Mouse (Mus musculus) ovary, adult 18-20 months (tissue): Measurements from ENCODE around the gene Myo1d.

Experiments used
- DNase-seq: peaks from one replicate; pipeline ENCODE4 v3.0.0; 2022; ENCODE audit warnings: low spot score, mixed read lengths

The Myo1d gene

DNA sequence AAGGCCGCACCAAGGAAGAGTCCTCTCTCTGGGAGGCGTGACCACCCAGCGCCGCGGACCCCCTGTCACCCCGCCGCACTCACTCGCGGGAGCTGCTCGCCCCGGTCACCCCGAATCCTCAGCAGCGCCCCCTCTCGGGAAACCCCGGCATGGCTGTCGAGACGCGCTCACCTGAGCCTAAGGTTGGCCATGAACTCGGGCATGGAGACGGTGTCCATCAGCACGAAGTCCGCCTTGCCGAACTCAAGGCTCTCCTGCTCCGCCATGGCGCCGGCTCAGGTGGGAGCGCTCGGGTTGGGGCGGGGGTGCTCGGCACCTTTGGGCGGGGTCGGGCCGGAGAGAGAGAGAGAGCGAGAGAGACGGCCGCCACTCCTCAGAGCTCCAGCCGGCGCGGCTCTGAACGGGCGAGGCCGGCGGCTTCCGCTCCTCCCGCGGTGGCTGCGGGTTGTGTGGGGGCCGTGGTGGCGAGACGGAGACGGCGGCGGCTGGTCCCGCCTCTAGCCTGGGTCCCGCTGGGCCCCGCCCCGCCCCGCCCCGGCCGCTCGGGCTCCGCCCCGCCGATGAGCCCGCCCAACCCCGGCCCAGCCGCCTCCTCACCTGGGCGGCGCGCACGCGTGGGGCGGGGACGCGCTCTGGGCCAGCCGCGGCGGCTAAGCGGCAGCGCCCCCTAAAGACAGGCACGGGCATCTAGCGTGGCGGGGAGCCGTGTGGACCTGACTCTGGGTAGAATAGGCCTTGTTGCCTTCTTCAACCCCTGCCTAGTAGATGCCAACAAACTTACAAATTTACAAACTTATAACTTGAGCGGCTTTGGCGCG lies at the start of gene Myo1d:
Gene Myo1d (minus strand): TSS at position 499 of the 818 bp plus-strand sequence.
- DNase-seq = peak; percentile 79

DNA sequence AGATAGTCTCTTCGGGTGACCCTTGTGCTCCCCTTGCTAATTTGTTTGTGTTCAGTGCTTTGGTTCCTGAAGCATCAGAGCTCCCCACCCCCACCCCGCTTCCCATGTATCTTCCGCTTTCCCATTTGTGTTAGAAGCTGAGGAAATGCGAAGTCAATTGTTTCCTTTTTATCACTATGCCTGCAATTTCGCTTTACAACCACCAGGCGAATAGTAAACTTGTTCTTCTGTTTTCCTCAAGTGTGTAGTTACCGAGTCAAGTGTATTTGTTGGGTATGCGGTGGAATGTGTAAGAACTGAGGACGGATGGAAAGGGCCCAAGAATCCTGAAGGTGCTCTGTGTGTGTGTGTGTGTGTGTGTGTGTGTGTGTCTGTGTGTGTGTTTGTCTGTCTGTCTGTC lies 42.0 kb upstream of the Myo1d start:
- DNase-seq = no peak

DNA sequence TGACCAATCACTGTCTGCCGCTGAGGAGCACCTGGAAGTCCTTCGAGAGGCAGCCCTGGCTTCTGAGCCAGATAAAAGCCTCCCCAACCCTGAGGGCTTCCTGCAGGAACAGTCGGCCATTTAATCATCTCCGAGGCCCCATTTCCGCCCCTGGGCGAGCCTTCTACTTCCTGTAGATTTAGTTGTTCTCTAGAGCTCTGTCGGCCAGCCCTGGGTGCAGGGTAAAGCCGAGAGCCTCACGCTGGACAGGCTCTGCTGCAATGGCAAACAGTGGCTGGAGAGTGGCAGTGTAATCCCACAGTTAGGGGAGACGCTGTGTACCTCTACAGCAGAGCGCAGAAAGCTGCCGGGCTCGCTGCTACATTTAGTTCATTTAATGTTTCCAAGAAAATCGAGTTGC lies 41.5 kb upstream of the Myo1d start:
- no peak for DNase-seq

DNA sequence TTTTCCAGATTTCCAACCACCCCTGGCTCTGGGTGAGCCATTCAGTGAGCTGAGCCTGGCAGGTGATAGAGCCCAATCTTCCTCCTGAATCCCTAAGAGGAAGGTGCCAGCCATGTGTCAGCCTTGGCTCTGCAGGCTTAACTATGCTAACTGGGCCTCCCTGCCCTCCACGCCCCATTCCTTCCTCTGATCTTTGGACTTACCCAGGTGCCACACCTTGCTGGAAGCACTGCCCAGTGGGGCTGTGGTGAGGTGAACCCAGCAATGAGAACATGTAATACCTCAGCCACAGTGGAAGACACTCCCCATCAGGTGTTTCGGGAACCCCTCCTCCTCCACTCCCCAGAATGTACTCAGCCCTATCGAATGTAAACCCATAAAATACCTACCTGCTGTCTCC lies 40.3 kb upstream of the Myo1d start:
- no peak for DNase-seq

DNA sequence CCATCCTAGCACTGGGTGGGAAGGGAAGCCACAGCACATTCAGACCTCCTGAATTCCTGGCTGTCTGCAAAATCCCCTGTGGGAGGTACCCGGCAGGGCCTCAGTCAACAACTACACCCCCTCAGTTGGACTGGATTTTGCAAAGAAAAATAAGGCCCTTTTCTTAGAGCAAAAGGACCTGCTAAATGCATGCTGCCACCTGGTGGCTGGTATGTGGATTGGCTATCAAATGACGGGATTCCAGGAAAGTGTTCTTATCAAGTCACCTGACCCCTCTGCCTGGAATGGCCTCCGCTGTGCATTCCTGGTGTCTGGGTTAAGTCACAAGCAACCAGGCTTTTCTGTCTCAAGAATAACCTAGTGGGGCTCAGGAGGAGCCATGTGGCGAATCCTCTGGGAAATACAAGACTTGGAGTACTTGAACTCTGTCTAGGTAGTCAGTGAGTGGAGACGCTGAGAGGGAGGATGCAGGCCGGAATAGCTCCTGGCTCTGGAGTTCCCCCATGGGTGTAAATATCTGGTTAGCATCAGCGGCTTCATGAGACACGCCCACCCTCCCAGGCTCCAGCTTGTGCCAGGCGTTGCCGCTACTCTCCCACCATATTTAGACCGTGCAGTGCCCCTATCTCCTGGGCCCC lies 38.4 kb upstream of the Myo1d start:
- peak; percentile 66 for DNase-seq

DNA sequence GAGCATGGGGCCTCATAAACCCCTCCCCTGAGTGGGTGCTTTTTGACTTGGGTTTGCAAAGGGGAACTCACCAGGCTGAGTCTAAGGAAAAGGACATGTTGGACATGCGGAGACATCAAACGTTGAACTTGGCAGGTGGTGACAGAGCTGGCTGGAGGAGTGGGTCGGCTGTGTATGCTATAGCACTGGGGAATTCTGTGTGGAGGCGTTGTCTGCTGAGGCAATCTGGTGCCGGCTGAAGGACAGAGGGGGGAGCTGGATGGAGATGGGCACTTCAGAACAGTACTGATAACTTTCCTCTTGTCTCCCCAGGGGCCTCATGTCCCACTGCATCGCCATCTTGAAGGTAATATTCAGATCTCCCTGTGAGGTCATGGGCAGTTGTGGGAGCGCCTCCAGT lies 35.5 kb upstream of the Myo1d start:
- DNase-seq = no peak

DNA sequence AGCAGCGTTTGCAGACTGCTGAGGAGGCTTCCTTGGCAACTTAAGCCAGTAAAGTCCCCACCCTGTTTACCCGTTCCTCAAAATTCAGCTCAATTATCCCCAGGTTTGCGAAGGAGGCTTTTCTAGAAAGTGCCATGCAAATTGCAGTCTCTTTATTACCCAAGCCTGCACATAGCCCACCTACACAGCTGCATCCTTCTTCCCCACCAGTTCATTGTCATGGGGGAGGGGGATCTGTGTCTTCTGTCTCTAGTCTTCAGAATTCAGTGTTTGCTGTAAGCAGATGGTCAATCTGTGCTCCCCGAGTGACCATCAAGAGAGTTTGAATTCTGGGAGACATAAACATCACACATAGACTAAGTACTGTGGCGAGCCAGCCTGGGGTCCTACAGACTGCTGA lies 31.3 kb upstream of the Myo1d start:
- DNase-seq = no peak

DNA sequence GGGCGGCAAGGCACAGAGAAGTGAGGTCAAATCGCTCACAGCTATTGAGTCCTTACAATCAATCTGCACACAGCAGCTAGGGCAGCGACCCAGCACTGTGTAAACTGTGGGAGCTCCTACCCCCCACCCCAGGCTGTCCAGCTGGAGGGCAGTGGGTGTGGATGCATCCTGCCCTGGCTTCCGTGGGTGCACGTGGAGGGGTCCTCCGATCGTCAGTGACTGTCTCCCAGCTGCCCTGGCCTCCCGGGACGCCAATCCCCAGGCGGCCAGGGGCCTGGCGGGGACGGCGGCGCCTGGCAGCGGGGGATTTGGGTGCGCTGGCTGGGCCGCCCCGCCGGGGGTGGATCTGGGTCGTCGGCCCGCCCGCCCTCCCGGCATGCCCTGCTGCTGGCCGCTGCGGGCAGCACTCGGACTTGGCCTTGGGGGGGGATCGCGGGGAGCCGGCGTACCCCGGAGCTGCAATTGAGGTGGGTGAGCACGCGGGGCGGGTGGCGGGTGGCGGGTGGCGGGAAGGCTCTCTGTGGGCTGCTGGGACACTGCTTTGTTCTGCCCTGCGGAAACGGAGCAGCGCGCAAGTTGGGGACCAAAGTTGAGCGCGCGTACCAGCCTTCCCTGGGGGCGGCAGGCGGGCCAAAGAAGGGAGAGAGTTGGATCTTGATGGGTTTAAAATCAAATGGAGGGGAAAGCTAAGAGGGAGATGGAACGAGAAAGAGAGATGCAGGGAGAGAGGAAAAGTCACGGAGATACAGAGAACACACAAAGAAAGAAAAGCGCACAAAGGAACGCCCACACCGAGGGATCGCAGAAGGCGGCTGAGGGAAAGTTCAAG lies 30.4 kb upstream of the Myo1d start, which contains the start of gene Tmem98:
Gene Tmem98 (plus strand): TSS at position 183 of the 829 bp plus-strand sequence.
- DNase-seq = peak; percentile 55

DNA sequence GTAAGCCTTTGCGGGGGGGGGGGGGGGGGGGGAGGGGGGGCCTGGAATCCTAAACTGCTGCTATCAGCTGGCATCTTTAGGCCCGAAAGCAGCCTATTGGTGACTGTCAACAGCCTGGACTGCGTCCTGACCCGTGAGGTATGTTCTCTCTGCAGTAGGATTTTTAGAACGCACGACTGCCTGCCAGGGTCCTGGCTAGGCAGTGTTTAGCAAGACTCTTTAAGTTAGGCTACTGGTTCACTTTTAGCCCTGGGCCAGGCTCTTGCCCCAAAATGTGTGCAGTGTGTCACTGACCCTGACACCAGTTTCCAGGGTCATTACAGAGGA lies 29.8 kb upstream of the Myo1d start:
- DNase-seq = no peak

DNA sequence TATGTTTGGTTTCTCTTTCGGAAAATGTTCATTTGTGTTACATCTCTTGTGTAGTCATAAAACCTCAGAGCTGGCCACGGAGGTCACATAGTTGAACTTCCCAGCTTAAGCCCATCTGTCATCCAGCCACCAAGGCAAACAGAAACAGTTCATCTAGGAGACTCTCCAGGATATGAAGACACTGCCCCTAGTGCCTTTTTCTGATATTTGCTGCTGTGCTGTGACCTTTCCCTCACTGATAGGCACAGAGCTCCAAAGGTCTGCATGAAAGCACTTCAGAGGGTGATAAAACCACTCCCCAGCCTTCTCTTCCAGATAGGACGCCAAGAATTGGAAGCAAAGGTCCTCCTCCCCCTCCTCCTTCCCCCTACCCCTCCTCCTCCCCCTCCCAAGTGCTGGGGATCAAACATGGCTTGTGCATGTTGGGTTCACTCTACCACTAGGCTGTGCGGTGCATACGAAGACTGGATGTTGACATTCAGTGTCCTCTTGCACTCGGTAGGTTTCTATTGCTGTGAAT lies 28.8 kb upstream of the Myo1d start:
- DNase-seq = peak; percentile 4

DNA sequence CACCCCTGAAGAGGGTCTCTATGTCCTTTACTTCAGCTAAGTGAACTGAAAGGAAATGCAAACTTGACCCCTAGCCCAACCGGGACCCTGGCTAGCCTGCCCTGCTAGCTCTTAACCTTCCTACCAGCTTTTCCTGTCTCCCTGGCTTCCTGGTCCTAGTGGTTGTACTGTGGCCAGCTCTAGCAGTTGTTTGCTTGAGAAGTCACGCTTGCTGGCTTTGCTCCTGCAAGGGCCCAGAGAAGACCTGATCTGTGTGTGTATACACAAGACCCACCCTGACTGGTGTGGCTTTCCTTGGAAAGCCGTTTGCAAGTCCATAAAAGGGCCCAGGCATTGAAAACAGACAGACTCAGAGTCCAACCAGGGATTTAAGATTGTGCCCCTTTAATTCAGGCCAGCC lies 22.9 kb upstream of the Myo1d start:
- DNase-seq = peak; percentile 12

DNA sequence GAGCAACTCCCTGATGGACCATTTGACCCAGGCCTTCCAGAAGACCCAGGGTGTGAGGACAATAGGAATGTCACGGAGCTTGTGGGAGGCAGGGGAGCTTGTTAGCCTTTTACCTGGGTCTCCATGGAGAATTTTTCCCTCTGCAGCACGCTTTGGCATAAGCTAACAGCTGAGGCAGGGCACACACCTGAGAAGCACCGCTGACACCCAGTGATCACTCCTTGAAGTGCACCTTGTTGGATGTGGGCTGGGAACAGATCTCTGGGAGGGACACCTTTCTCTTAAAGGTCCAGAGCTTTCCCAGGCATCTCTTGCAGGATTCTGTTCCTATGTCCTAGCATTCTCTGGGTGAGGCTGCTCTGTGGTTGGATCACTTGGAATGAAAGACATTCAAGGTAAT lies 20.2 kb upstream of the Myo1d start:
- no peak for DNase-seq

DNA sequence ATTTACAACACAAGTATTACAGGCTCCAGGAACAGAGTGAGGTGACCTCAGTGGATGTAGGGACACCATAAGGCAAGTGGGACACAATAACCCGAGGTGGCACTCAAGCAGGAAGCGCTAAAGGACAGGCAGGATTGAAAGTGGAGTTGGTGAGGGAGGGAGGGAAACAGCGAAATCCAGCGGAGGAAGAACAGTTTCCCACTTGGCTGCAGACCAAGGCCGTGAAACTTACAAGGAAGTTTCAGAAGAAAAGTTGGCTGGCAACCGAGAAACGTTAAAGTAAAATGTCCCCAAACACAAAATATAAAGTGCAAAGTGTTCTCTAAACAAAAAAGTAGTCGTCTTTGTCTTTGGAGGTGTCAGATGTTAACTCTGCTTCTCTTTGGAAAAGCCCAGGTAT lies 15.6 kb upstream of the Myo1d start:
- no peak for DNase-seq

DNA sequence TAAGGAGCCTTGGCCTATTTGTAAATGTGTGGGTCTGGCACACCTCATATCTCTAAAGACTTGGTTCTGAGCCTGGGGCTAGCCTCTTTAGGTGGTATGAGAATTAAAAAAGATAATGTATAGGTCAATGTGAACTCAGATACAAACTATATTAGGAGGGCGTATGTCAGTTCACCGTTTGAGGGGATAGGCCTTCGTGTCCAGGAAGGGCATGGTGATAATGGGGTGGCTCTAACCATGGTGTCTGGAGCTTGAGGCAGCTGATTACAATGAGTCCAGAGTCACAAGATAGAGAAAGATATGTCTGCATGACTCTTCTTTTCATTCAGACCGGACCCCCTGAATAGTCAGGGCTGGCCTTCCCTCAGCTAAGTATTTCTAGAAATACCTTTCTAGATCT lies 14.5 kb upstream of the Myo1d start:
- DNase-seq = no peak

DNA sequence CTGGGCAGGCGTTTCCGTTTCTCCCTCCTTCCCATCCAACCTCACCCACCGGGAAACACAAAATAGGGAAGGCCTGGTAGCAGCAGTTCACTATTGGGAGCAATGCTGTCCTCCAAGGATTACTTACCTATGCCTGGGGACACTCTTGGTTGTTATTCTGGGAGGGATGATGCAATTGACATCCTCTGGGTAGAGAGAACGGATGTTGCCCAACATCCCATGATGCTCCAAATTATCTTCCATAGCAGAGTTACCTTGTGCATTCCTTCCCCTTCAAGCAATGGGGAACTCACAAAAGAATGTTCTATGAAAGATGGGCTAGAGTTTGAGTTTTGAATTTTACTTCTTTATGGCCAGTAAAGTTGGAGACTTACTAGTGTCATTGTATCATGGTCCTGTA lies 13.6 kb upstream of the Myo1d start:
- no peak for DNase-seq

DNA sequence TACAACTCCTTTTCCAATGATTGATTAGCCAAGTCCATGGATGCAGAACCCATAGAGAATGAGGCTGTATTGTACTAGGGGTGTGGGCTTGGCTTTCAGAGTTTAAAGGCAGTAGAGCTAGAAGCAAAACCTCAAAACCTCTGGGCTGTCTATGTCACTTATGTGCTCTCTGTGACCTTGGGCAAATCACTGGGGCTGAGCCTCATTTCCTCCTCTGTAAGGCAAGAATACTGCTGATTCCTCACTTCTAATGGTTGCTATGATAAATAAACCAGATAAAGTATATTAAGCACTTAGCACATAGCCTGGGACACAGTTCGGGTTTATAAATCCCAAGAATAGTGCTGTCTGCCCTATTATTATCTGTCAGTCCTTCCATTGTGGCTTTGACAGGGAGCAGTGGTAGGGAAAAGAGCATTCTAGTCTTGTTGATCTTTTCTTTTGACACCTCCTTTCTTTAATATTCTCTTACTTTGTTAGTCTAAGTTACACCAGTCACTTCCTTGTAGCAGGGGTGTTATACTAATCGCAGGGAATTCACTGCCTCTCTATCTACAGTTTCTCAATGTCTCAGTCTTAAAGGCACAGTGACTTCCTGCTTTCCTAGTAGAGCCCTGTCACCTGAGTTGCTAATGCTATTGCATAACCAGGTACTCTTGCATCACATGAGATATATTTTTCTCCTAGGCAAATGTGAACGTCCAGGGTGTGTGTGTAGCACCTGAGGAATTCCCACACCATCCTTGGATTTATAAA lies 12.0 kb upstream of the Myo1d start:
- no peak for DNase-seq

DNA sequence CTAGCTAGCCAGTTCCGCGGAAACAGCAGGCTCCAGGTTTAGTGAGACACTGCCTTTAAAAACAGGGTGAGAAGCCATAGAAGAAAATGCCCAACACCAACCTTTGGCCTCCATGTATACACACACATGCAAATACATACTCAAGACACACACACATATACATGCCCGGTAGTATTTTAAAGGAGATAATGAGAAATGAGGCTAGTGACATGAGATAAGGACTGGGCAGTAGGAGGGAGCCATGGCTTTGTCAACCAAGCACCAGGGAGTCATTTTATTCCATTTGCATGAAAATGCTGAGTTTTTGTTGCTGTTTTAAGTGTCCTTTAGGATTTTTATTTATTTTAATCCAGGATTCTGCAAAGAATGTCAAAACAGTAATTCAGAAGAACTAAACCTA lies 10.6 kb upstream of the Myo1d start:
- DNase-seq = no peak

DNA sequence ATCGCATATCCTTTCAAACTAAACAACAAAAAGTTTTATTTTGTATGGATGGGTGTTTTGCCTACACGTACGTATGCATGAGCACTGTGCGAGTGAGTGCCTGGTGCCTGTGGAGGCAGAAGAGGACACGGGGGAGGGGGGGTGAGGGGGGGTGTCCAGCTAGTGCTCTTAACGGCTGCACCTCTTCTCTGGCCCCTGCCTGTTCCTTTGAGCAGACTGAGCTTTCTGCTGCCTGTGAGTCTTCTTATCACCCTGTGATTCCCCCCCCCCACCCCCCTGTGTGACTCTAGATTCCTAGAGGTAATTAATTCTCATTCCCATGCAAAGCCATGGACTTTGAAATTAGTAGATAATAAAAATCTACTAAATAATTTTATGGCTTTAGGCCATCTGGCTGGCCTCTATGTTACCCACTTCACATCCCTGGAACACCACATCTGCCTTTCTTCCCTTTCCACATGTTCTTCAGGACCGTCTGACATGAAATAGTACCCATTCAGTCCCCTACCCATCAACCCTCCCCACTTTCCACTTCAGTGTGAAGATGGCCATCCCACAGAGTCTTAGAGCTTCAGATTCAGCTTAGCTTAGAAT lies 9.9 kb upstream of the Myo1d start:
- DNase-seq = no peak

DNA sequence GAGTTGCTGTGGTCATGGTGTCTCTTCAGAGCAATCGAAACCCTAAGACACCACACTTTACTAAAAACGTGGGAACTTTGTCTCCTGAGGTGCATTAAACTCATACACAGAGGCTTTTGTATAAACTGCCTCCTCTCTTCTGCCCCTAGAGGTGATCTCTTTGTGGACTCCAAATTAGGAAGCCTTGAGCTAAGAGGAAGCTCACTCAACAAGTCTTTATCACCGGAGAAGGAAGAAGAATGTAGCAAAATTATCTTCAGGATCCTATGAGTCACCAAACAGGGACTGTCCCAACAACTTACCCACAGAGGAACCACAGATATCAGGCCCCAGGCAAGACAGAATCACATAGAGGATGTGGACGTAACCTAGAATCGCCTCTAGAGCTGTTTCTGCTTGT lies 5.8 kb upstream of the Myo1d start:
- no peak for DNase-seq

DNA sequence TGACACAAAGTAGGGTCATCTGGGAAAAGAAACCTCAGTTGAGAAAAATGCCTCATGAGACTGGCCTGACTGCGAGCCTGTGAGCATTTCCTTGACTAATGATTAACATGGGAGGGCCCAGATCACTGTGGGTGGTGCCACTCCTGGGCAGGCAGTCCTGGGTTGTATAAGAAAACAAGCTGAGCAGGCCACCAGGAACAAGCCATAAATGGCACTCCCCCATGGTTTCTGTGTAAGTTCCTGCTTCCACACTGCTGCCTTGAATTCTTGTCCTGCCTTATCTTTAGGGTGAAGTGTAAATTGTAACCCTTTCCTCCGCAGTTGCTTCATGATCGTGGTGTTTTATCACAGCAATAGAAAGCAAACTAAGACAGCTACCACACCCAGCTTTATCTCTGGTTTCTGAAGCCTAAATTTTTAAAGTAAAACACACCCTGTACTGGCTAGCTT lies 4.5 kb upstream of the Myo1d start:
- peak; percentile 32 for DNase-seq

DNA sequence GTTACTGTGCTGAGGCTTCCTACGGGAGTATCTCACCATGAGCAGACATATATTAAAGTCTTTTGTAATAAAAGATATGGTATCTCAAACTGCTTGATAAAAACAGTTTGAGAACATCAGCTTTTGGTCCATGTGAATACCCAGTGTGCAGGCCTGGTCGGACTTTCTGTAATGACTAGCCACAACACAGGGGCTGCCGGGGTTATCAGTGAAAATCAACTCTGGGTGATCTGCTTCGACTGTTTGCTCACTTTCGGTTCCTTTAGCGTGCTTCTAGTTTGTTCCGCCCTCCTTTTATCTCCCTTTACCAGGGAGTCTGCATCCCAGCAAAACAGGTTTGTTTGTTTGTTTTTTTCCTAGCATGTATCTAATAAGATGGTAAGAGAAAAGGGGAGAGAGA lies 3.6 kb upstream of the Myo1d start:
- no peak for DNase-seq

DNA sequence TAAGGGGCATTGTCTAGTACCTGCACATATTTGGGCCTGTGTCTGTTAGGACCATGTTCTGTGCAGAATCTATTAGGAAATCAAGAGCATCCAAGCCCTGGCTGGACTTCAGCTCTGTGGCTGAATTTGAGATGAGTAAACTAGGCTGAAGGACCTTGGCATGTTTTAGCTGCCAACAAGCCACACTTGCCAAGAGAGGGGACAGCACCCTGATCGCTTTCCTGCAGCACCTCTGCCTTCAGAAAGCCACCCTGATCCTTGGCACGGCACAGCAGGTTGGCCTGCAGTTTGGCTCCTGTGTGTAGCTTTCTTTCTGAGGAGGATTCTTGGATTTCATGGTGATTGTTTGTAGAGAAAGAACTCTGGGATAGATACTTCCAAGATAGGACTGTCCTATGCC lies 1.7 kb upstream of the Myo1d start:
- DNase-seq = no peak
